ENCODE assay signal across 24 mouse cellular contexts in the genomic region with DNA sequence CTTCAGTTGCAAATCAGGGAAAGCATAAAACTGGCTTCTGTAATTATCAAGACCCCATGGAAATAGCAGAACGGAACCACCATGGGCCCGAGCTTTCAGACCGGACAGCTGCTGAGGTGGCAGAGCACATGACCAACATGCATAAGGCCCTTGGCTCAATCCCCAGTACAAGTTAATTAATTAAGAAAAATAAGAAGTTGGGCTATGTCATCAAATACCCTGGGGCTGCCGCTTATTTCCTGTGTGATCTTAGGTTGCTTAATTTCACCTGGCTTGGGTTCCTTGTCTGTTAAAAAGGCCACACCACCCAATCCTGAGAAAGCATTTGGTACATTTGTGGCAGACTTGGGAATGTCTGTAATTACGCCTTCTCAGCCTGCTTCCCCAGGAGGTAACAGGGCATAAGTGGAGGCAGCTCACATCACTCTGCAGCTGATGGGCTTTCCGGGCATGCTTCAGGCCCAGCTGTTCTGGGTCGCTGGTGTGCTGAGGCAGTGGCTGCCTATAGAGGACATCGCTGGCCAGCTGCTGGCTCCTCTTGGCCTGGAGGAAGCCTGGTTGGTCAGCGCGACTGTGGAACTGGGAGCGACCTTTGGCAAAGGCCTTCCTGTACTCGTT. TPM values are rescaled to one million over a fixed set of nuclear protein-coding genes. Genes with fewer than 3 reads are reported as not detected.
DNase-seq lines count a peak whose midpoint lies in the region; ATAC-seq and TF ChIP-seq lines count a peak whose summit lies in the region.
"Had no signal": no experiment of that assay in that cellular context is flagged by ENCODE, and none has a peak within 500 bp of the region (broad histone marks: within the 10 kb centered on the region; RNA-seq: fewer than 3 reads in every experiment).

No protein-coding gene starts in this region.

- H3K9ac ChIP-seq in forebrain, embryonic 14.5 days (ENCODE audit: low read length) = no peak overlapping the region
- no peak overlapping the region for H3K9ac ChIP-seq in midbrain, embryonic 14.5 days (replicated peaks; ENCODE audit: low read length)
- no peak overlapping the region for H3K9ac ChIP-seq in midbrain, embryonic 11.5 days (ENCODE audit: low read length)
- no peak overlapping the region for H3K9ac ChIP-seq in kidney, postnatal 0 days (ENCODE audit: low read depth, low read length)
- H3K9ac ChIP-seq: liver, embryonic 13.5 days; neural tube, embryonic 13.5 days had no signal

- DNase-seq in forebrain, embryonic 10.5 days (ENCODE audit: extremely low spot score, low spot score) = no peak
- no peak for DNase-seq in forebrain, embryonic 14.5 days (ENCODE audit: low spot score)
- DNase-seq in midbrain, embryonic 14.5 days = no peak
- no peak for DNase-seq in midbrain, embryonic 11.5 days (ENCODE audit: low spot score, missing footprints)
- DNase-seq in kidney, postnatal 0 days (ENCODE audit: low spot score) = peak; percentile 23
- peak; percentile 36 for DNase-seq in retina, postnatal 1 day
- DNase-seq in frontal cortex, adult 2 months (ENCODE audit: extremely low spot score in 1 of 2, low spot score in 1 of 2) = no peak
- DNase-seq: adrenal gland, postnatal 10 days; cerebellum, postnatal 14 days; liver, embryonic 13.5 days; lung, postnatal 36 days; thymus, postnatal 25 days had no signal

- H3K27ac ChIP-seq in forebrain, embryonic 10.5 days = peak overlapping the region; percentile 77
- H3K27ac ChIP-seq in forebrain, embryonic 14.5 days (ENCODE audit: low read depth, low read length) = no peak overlapping the region
- H3K27ac ChIP-seq in midbrain, embryonic 14.5 days (replicated peaks; ENCODE audit: low read depth, low read length) = 0 out of 2 replicates have a peak overlapping the region, but pooled peaks have one; percentile 9
- H3K27ac ChIP-seq in midbrain, embryonic 11.5 days (ENCODE audit: low read depth, low read length) = no peak overlapping the region
- no peak overlapping the region for H3K27ac ChIP-seq in kidney, postnatal 0 days
- H3K27ac ChIP-seq: liver, embryonic 13.5 days; neural tube, embryonic 13.5 days had no signal

- H3K4me2 ChIP-seq in forebrain, embryonic 14.5 days (ENCODE audit: low read length) = no peak overlapping the region
- H3K4me2 ChIP-seq in midbrain, embryonic 14.5 days (ENCODE audit: low read length) = no peak overlapping the region
- no peak overlapping the region for H3K4me2 ChIP-seq in midbrain, embryonic 11.5 days
- no peak overlapping the region for H3K4me2 ChIP-seq in kidney, postnatal 0 days (ENCODE audit: low read length)

- no peak overlapping the region for H3K4me3 ChIP-seq in forebrain, embryonic 10.5 days
- no peak overlapping the region for H3K4me3 ChIP-seq in forebrain, embryonic 14.5 days (ENCODE audit: low read depth, low read length)
- H3K4me3 ChIP-seq in midbrain, embryonic 14.5 days (replicated peaks; ENCODE audit: low read depth, low read length) = no peak overlapping the region
- H3K4me3 ChIP-seq in midbrain, embryonic 11.5 days (ENCODE audit: low read depth, low read length) = no peak overlapping the region
- no peak overlapping the region for H3K4me3 ChIP-seq in kidney, postnatal 0 days (replicated peaks; ENCODE audit: low read depth, low read length)
- H3K4me3 ChIP-seq: embryonic facial prominence, embryonic 13.5 days; liver, embryonic 13.5 days; neural tube, embryonic 13.5 days had no signal

- no peak for TF ChIP-seq CTCF in kidney, postnatal 0 days (IDR thresholded peaks at IDR 0.05; ENCODE audit: low read depth)

- peaks cover 37% of the 10 kb centered on the region for H3K4me1 ChIP-seq in forebrain, embryonic 10.5 days
- peaks cover 15% of the 10 kb centered on the region for H3K4me1 ChIP-seq in forebrain, embryonic 14.5 days (ENCODE audit: control insufficient read depth, insufficient read depth, low read length)
- H3K4me1 ChIP-seq in midbrain, embryonic 14.5 days (ENCODE audit: control insufficient read depth, insufficient read depth, low read length) = peaks cover 18% of the 10 kb centered on the region
- H3K4me1 ChIP-seq in midbrain, embryonic 11.5 days (ENCODE audit: control insufficient read depth, insufficient read depth, low read length) = peaks cover 13% of the 10 kb centered on the region
- H3K4me1 ChIP-seq in kidney, postnatal 0 days (replicated peaks; ENCODE audit: insufficient read depth, low read length) = peaks cover 14% of the 10 kb centered on the region; the same call in 1 of the 2 replicates

- peaks cover 41% of the 10 kb centered on the region; the same call in 1 of the 2 replicates for H3K27me3 ChIP-seq in forebrain, embryonic 10.5 days (ENCODE audit: poor library complexity, severe bottlenecking)
- H3K27me3 ChIP-seq in forebrain, embryonic 14.5 days (replicated peaks; ENCODE audit: control insufficient read depth, insufficient read depth, low read length) = no peaks in the 10 kb centered on the region
- no peaks in the 10 kb centered on the region for H3K27me3 ChIP-seq in midbrain, embryonic 14.5 days (ENCODE audit: control insufficient read depth, insufficient read depth, low read length)
- no peaks in the 10 kb centered on the region for H3K27me3 ChIP-seq in midbrain, embryonic 11.5 days (ENCODE audit: control insufficient read depth, insufficient read depth, low read length)
- H3K27me3 ChIP-seq in kidney, postnatal 0 days (ENCODE audit: insufficient read depth, low read length) = no peaks in the 10 kb centered on the region
- H3K27me3 ChIP-seq: liver, embryonic 13.5 days; neural tube, embryonic 13.5 days had no signal

- ATAC-seq in forebrain, embryonic 14.5 days = no peak
- ATAC-seq in midbrain, embryonic 14.5 days (ENCODE audit: low FRiP score, low TSS enrichment) = no peak
- ATAC-seq in midbrain, embryonic 11.5 days (ENCODE audit: low FRiP score) = no peak
- ATAC-seq in kidney, postnatal 0 days (replicated peaks; ENCODE audit: low FRiP score, low read depth) = no peak
- ATAC-seq in megakaryocyte-erythroid progenitor cell, adult 5-6 weeks (replicated peaks; ENCODE audit: low FRiP score, low TSS enrichment, poor library complexity, severe bottlenecking) = no peak
- ATAC-seq: intestine, embryonic 16.5 days; midbrain, embryonic 16.5 days had no signal

- no peaks in the 10 kb centered on the region for H3K36me3 ChIP-seq in forebrain, embryonic 10.5 days (replicated peaks)
- H3K36me3 ChIP-seq in forebrain, embryonic 14.5 days (ENCODE audit: control insufficient read depth, insufficient read depth, low read length) = no peaks in the 10 kb centered on the region
- H3K36me3 ChIP-seq in midbrain, embryonic 14.5 days (ENCODE audit: control insufficient read depth, insufficient read depth, low read length) = no peaks in the 10 kb centered on the region
- H3K36me3 ChIP-seq in midbrain, embryonic 11.5 days (ENCODE audit: control insufficient read depth, insufficient read depth, low read length) = no peaks in the 10 kb centered on the region
- H3K36me3 ChIP-seq in kidney, postnatal 0 days (ENCODE audit: insufficient read depth, low read length) = no peaks in the 10 kb centered on the region
- H3K36me3 ChIP-seq: embryonic facial prominence, embryonic 13.5 days; liver, embryonic 13.5 days; neural tube, embryonic 13.5 days had no signal

- no peaks in the 10 kb centered on the region for H3K9me3 ChIP-seq in forebrain, embryonic 10.5 days
- H3K9me3 ChIP-seq in forebrain, embryonic 14.5 days (replicated peaks; ENCODE audit: control insufficient read depth, low read length) = no peaks in the 10 kb centered on the region
- no peaks in the 10 kb centered on the region for H3K9me3 ChIP-seq in midbrain, embryonic 14.5 days (ENCODE audit: control insufficient read depth, low read length)
- no peaks in the 10 kb centered on the region for H3K9me3 ChIP-seq in midbrain, embryonic 11.5 days (ENCODE audit: control insufficient read depth, low read length)
- H3K9me3 ChIP-seq in kidney, postnatal 0 days (replicated peaks; ENCODE audit: low read length) = no peaks in the 10 kb centered on the region
- H3K9me3 ChIP-seq: embryonic facial prominence, embryonic 13.5 days; liver, embryonic 13.5 days; neural tube, embryonic 13.5 days had no signal

- WGBS in forebrain, embryonic 10.5 days = 79% methylated on average over 12 of the region's 12 CpGs
- 72% methylated on average over 12 of the region's 12 CpGs for WGBS in forebrain, embryonic 14.5 days
- whole genome bisulfite sequencing in midbrain, embryonic 14.5 days = 81% methylated on average over 12 of the region's 12 CpGs
- WGBS in midbrain, embryonic 11.5 days = 86% methylated on average over 12 of the region's 12 CpGs
- 67% methylated on average over 12 of the region's 12 CpGs for WGBS in kidney, postnatal 0 days

RNA-seq across cellular contexts. Expression of gene Habp2, which starts 34.5 kb away (rescaled TPM):
- not detected in 2 replicates for polyA plus RNA-seq in forebrain, embryonic 10.5 days (2016; fragmentation: Nextera tagmentation; extraction: Ambion mirVana)
- polyA plus RNA-seq in forebrain, embryonic 14.5 days (2014; fragmentation: Nextera tagmentation; extraction: Ambion mirVana) = 0.06 and 0.16 TPM in 2 replicates
- not detected in 2 replicates for polyA plus RNA-seq in midbrain, embryonic 14.5 days (2014; fragmentation: Nextera tagmentation; extraction: Ambion mirVana)
- not detected in 2 replicates for polyA plus RNA-seq in midbrain, embryonic 11.5 days (2014; fragmentation: Nextera tagmentation; extraction: Ambion mirVana)
- 50.5 and 57.9 TPM in 2 replicates for polyA plus RNA-seq in kidney, postnatal 0 days (2015; fragmentation: Nextera tagmentation; extraction: Ambion mirVana)
- not detected in 2 replicates for total RNA-seq in megakaryocyte-erythroid progenitor cell, adult 5-6 weeks (2014; fragmentation: Nextera tagmentation)
- not detected in 2 replicates for total RNA-seq in megakaryocyte-erythroid progenitor cell, adult 5-6 weeks (2017)
- polyA plus RNA-seq in frontal cortex, adult 2 months (2012; rRNA removed) = not detected in 2 replicates
- total RNA-seq: CH12.LX; gastrocnemius, adult 18-20 months; granulocyte monocyte progenitor cell, adult 5-6 weeks; hematopoietic stem cell, adult 5-6 weeks; layer of hippocampus, postnatal 10 days; left cerebral cortex, postnatal 25 days had no signal
- polyA plus RNA-seq: embryonic facial prominence, embryonic 13.5 days; forebrain, embryonic 11.5 days had no signal

Comparison
In these comparisons a context has a peak if more than half of its experiments do, and no peak if none do; other contexts are left out.
1. H3K27ac ChIP-seq: peak in forebrain, embryonic 10.5 days (single experiment) and midbrain, embryonic 14.5 days (single experiment); none in forebrain, embryonic 14.5 days (single experiment), midbrain, embryonic 11.5 days (single experiment) and kidney, postnatal 0 days (single experiment).
2. DNase-seq: peak in kidney, postnatal 0 days (single experiment) and retina, postnatal 1 day (single experiment); none in forebrain, embryonic 10.5 days (single experiment), forebrain, embryonic 14.5 days (single experiment), midbrain, embryonic 14.5 days (single experiment), midbrain, embryonic 11.5 days (single experiment) and frontal cortex, adult 2 months (0 of 2).
3. RNA of gene Habp2, which starts 34.5 kb away (polyA plus RNA-seq): 50.5 to 57.9 TPM in kidney, postnatal 0 days; 0.06 to 0.16 TPM in forebrain, embryonic 14.5 days, not detected in forebrain, embryonic 10.5 days, not detected in midbrain, embryonic 11.5 days, not detected in midbrain, embryonic 14.5 days and not detected in frontal cortex, adult 2 months; every median in the first group is over 10 times any median in the second.